Mouse (Mus musculus) hindbrain, embryonic 11.5 days (tissue): ENCODE data around the gene Tespa1. TPM values are rescaled to one million over a fixed set of nuclear protein-coding genes. Genes with fewer than 3 reads are reported as not detected.
"Not testable (repeated sequence)": the region's sequence is repeated elsewhere in the genome, so short reads cannot be mapped to it uniquely, and the experiment has no call there.

Experiments
- ATAC-seq: fragments of 200-750 bp; cut with Nextera tagmentation; 2 replicates; pipeline ENCODE4 v1.8.0; 2017; ENCODE audit warnings: mild to moderate bottlenecking, moderate TSS enrichment, moderate library complexity; ENCODE audit not compliant: low FRiP score
- DNase-seq: peaks from one replicate; pipeline ENCODE4 v3.0.0-alpha.2; 2015; ENCODE audit warnings: low spot score
- H3K27ac ChIP-seq: fragments of 300-500 bp; sonication (generic); 2 replicates; pipeline ENCODE4 v1.5.1; 2014; ENCODE audit warnings: mild to moderate bottlenecking, low read depth, low read length
- H3K27me3 ChIP-seq: fragments of 300-500 bp; sonication (generic); 2 replicates; pipeline ENCODE4 v1.6.1; 2014; ENCODE audit warnings: mild to moderate bottlenecking, low read length, moderate library complexity, mixed read lengths; ENCODE audit not compliant: control insufficient read depth, insufficient read depth
- H3K36me3 ChIP-seq: fragments of 300-500 bp; sonication (generic); 2 replicates; pipeline ENCODE4 v1.6.1; 2014; ENCODE audit warnings: mild to moderate bottlenecking, low read length, moderate library complexity, mixed read lengths; ENCODE audit not compliant: control insufficient read depth, insufficient read depth
- H3K4me1 ChIP-seq: fragments of 300-500 bp; sonication (generic); replicated peaks from 2 replicates; pipeline ENCODE4 v1.6.1; 2014; ENCODE audit warnings: low read length, mixed read lengths; ENCODE audit not compliant: control insufficient read depth, insufficient read depth
- H3K4me2 ChIP-seq: fragments of 300-500 bp; sonication (generic); replicated peaks from 2 replicates; pipeline ENCODE4 v1.6.1; 2014; ENCODE audit warnings: mild to moderate bottlenecking, low read depth, low read length
- H3K4me3 ChIP-seq: fragments of 300-500 bp; sonication (generic); 2 replicates; pipeline ENCODE4 v1.5.1; 2014; ENCODE audit warnings: low read depth, low read length
- H3K9ac ChIP-seq: fragments of 300-500 bp; sonication (generic); 2 replicates; pipeline ENCODE4 v1.6.1; 2014; ENCODE audit warnings: low read depth, low read length
- H3K9me3 ChIP-seq: fragments of 300-500 bp; sonication (generic); 2 replicates; pipeline ENCODE4 v1.6.1; 2016; ENCODE audit warnings: low read length; ENCODE audit not compliant: control insufficient read depth
- WGBS: fragments of 180-500 bp; shearing (Covaris S2); extraction: QIAGEN DNeasy Blood & Tissue Kit; methylation state at CpG from one replicate; pipeline ENCODE4 v1.1.7; 2014; 5-methylcytosine and 5-hydroxymethylcytosine counted together
- polyA plus RNA-seq: library from polyadenylated mRNA; unstranded; fragments of >200 nt; fragmentation: Nextera tagmentation; extraction: Ambion mirVana; gene quantifications from 2 replicates; pipeline ENCODE4 v1.2.1, GENCODE M21; 2014

Gene Tespa1
- polyA plus RNA-seq, 1 experiment from 2014 or later: 0.26 TPM

DNA sequence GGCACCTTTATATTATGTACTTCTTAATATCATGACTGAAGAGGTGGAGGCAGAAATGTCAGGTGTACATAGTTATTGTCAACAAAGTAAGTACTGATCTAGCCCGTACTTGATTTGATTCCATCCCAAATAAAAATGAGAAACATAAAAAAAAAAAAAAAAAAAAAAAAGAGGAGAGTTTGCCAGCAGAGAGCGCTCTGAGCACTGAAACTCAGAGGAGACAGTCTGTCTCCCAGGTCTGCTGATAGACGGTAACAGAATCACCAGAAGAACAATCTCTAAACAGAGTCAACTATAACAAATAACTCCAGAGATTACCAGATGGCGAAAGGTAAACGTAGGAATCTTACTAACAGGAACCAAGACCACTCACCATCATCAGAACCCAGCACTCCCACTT is 18.5 kb upstream of the Tespa1 start:
- WGBS: 79% methylated on average over 3 of the region's 5 CpGs
- ATAC-seq: not testable (repeated sequence)

GRCm38 (mm10) chr10:130311534-130312227 is 11.0 kb upstream of the Tespa1 start:
- Histone ChIP-seq H3K36me3 (no peaks in the 10 kb centered on the region), H3K4me2 (no peak overlapping the region), H3K4me3 (no peak overlapping the region), H3K27me3 (no peaks in the 10 kb centered on the region), H3K9me3 (no peaks in the 10 kb centered on the region), H3K27ac (no peak overlapping the region), H3K9ac (no peak overlapping the region), H3K4me1 (no peaks in the 10 kb centered on the region)
- WGBS: 87% methylated on average over 2 of the region's 2 CpGs
- ATAC-seq (no peak), DNase-seq (no peak)

More for the DNA sequence above, 18.5 kb upstream of the Tespa1 start:
- H3K9me3 ChIP-seq, H3K27ac ChIP-seq, H3K4me3 ChIP-seq, H3K36me3 ChIP-seq, DNase-seq, H3K27me3 ChIP-seq, H3K4me1 ChIP-seq, H3K4me2 ChIP-seq, H3K9ac ChIP-seq: not testable (repeated sequence)

DNA sequence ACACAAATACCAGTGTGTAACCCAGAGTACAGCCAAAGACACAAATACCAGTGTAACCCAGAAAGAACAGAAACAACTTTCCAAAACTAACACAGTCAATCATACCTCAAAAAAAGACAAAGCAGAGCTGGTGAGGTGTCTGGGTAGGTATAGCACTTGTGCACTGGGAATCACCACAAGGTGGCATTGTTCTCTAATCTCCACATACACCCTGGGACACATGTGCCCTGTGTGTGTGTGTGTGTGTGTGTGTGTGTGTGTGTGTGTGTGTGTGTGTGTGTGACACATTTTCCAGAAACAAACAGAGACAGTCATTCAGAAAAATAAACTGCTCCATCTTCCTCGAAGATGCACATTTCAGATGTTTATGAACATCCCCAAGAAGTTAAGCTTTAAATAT is 9.1 kb upstream of the Tespa1 start:
- no peaks in the 10 kb centered on the region for H3K9me3 ChIP-seq
- ATAC-seq: no peak
- peak; percentile 20 for DNase-seq
- H3K9ac ChIP-seq: no peak overlapping the region
- H3K4me1 ChIP-seq: no peaks in the 10 kb centered on the region
- no peaks in the 10 kb centered on the region for H3K27me3 ChIP-seq
- WGBS: 68% methylated on average over 1 of the region's 1 CpGs
- no peak overlapping the region for H3K4me3 ChIP-seq
- H3K4me2 ChIP-seq: no peak overlapping the region
- H3K36me3 ChIP-seq: no peaks in the 10 kb centered on the region
- H3K27ac ChIP-seq: no peak overlapping the region

DNA sequence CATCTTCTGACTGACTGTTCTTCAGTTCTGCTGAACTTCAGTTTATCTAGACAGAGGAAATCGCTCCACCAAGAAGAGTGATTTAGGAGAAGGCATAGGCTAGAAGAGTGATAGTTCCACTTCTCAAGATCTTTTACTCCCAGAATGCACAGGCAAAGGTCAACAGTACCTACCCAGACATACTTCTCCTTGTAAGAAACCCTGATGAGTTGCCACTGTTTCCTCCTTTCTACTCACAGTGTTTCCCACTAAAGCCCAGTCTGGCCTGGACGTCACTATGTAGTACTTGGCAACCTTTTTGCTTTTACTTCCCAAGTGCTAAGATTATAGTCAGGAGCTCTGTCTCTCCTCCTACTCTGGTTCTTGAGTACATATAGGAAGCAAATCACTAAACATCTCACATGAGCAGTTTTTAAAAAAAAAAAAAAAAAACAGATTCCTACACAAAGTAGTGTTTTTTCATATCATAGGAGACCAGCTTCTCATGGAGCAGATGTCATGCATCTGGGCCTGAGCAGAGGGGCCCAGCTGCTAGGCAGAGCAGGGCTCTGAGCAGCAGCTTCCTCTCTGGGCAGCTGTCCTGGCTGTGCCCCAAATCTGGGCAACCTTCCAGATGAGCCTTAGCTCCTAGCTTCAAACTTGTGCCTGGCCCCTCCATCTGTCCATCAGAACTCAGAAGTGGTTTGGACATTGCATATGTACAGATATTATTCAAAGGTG is 8.4 kb upstream of the Tespa1 start:
- no peak for ATAC-seq
- Histone ChIP-seq H3K9me3 (no peaks in the 10 kb centered on the region), H3K4me3 (no peak overlapping the region), H3K4me2 (no peak overlapping the region), H3K4me1 (no peaks in the 10 kb centered on the region), H3K27ac (no peak overlapping the region), H3K36me3 (no peaks in the 10 kb centered on the region), H3K27me3 (no peaks in the 10 kb centered on the region), H3K9ac (no peak overlapping the region)
- no peak for DNase-seq
- 76% methylated on average over 2 of the region's 2 CpGs for WGBS

DNA sequence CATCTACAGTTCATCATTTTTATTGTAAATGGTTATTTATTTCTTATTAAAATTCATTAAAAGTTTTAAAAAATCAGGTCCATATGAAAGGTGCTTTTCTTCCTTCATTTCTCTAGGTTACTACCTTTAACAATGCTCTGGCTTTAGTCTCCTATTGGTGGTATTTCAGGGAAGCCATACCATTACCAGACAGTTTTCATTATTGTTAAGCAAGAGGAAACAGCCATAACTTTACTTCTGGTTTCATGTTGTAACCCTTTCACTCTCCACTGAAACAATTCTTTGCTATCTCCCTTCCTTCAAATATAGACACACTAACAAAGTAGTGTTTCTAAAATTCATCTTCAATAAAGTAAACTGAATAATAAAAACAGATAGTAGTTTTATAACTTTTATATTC is 6.8 kb upstream of the Tespa1 start:
- no peak overlapping the region for H3K9ac ChIP-seq
- DNase-seq (no peak), ATAC-seq (no peak)
- no peaks in the 10 kb centered on the region for H3K36me3 ChIP-seq
- H3K27ac ChIP-seq: no peak overlapping the region
- H3K4me2 ChIP-seq: no peak overlapping the region
- no peaks in the 10 kb centered on the region for H3K4me1 ChIP-seq
- H3K27me3 ChIP-seq: no peaks in the 10 kb centered on the region
- H3K9me3 ChIP-seq: no peaks in the 10 kb centered on the region
- no peak overlapping the region for H3K4me3 ChIP-seq

DNA sequence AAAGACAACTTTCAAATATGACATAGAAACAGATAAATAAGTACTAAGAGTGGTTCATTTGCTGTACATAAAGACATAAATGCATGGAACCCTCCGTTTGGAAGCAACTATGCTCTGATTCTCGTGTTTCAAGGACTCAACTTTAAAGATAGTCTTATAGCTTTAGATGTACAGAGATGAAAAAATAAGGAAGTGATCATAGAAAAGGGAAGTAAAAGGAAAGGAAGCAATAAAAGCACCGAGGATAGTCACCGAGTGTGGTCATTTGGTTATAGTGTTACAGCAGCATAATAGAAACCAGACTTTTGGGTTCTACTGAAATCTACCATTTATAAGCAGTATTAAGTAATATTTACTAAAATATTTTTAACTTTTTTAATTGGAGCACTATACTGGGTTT is 4.0 kb upstream of the Tespa1 start:
- Histone ChIP-seq H3K4me1 (no peaks in the 10 kb centered on the region), H3K36me3 (no peaks in the 10 kb centered on the region), H3K4me2 (no peak overlapping the region), H3K4me3 (no peak overlapping the region), H3K27ac (no peak overlapping the region), H3K9ac (no peak overlapping the region), H3K27me3 (no peaks in the 10 kb centered on the region), H3K9me3 (no peaks in the 10 kb centered on the region)
- DNase-seq (no peak), ATAC-seq (no peak)
- 86% methylated on average over 4 of the region's 4 CpGs for WGBS

GRCm38 (mm10) chr10:130320715-130321114 is 2.0 kb upstream of the Tespa1 start:
- no peak overlapping the region for H3K27ac ChIP-seq
- no peaks in the 10 kb centered on the region for H3K27me3 ChIP-seq
- no peak overlapping the region for H3K4me2 ChIP-seq
- H3K36me3 ChIP-seq: no peaks in the 10 kb centered on the region
- DNase-seq: no peak
- no peak for ATAC-seq
- H3K4me3 ChIP-seq: no peak overlapping the region
- H3K9ac ChIP-seq: no peak overlapping the region
- 92% methylated on average over 2 of the region's 2 CpGs for WGBS
- H3K4me1 ChIP-seq: no peaks in the 10 kb centered on the region
- no peaks in the 10 kb centered on the region for H3K9me3 ChIP-seq

- ATAC-seq (no peak), DNase-seq (no peak)
- H3K4me3 ChIP-seq: no peak overlapping the region
- H3K9me3 ChIP-seq: no peaks in the 10 kb centered on the region
- no peaks in the 10 kb centered on the region for H3K36me3 ChIP-seq
- no peaks in the 10 kb centered on the region for H3K4me1 ChIP-seq
- no peak overlapping the region for H3K27ac ChIP-seq
- no peak overlapping the region for H3K4me2 ChIP-seq
- H3K27me3 ChIP-seq: no peaks in the 10 kb centered on the region
- H3K9ac ChIP-seq: no peak overlapping the region
Measured at GRCm38 (mm10) chr10:130322062-130322461, 608 bp upstream of the Tespa1 start.

GRCm38 (mm10) chr10:130324243-130324642 is 1.6 kb downstream of the Tespa1 start:
- no peak overlapping the region for H3K4me2 ChIP-seq
- H3K27ac ChIP-seq: no peak overlapping the region
- no peaks in the 10 kb centered on the region for H3K36me3 ChIP-seq
- H3K9ac ChIP-seq: no peak overlapping the region
- no peak for ATAC-seq
- H3K9me3 ChIP-seq: no peaks in the 10 kb centered on the region
- no peak overlapping the region for H3K4me3 ChIP-seq
- no peaks in the 10 kb centered on the region for H3K27me3 ChIP-seq
- WGBS: 91% methylated on average over 4 of the region's 4 CpGs
- no peak for DNase-seq
- H3K4me1 ChIP-seq: no peaks in the 10 kb centered on the region
